18 mouse cellular contexts compared by ENCODE assay signal in genomic region chr8:122116716-122117357, GRCm38 (mm10).
DNase-seq lines count a peak whose midpoint lies in the region; ATAC-seq and TF ChIP-seq lines count a peak whose summit lies in the region.
"Had no signal": no experiment of that assay in that cellular context is flagged by ENCODE, and none has a peak within 500 bp of the region (broad histone marks: within the 10 kb centered on the region; RNA-seq: fewer than 3 reads in every experiment).

No protein-coding gene starts in this region.

- H3K9me3 ChIP-seq in limb, embryonic 13.5 days: no peaks in the 10 kb centered on the region
- no peaks in the 10 kb centered on the region for H3K9me3 ChIP-seq in heart, embryonic 10.5 days

- no peak for TF ChIP-seq CTCF in gastrocnemius, adult 2 months (IDR thresholded peaks at IDR 0.05)

- 91% methylated on average over 7 of the region's 7 CpGs for WGBS in limb, embryonic 13.5 days
- 87% methylated on average over 7 of the region's 7 CpGs for WGBS in heart, embryonic 10.5 days

- H3K36me3 ChIP-seq in limb, embryonic 13.5 days: no peaks in the 10 kb centered on the region
- H3K36me3 ChIP-seq in heart, embryonic 10.5 days: no peaks in the 10 kb centered on the region

- no peak overlapping the region for H3K4me3 ChIP-seq in gastrocnemius, adult 2 months
- no peak overlapping the region for H3K4me3 ChIP-seq in limb, embryonic 13.5 days
- no peak overlapping the region for H3K4me3 ChIP-seq in heart, embryonic 10.5 days

- H3K27ac ChIP-seq in gastrocnemius, adult 2 months: peak overlapping the region; percentile 78
- peak overlapping the region; percentile 67 for H3K27ac ChIP-seq in limb, embryonic 13.5 days
- no peak overlapping the region for H3K27ac ChIP-seq in heart, embryonic 10.5 days
- H3K27ac ChIP-seq: kidney, postnatal 0 days had no signal

- DNase-seq in gastrocnemius, adult 2 months: no peak
- no peak for DNase-seq in gastrocnemius, postnatal 4 days (ENCODE audit: low spot score in 2 of 2)
- peak; percentile 23 for DNase-seq in right cerebral cortex, postnatal 25 days
- DNase-seq in right cerebral cortex, adult 18-20 months: no peak
- DNase-seq in heart, embryonic 10.5 days (ENCODE audit: low spot score): no peak
- DNase-seq in layer of hippocampus, adult 18-20 months (ENCODE audit: low spot score in 2 of 2): no peak
- DNase-seq: adrenal gland, postnatal 10 days; cerebellum, adult 2 months; cerebellum, postnatal 25 days; forebrain, postnatal 0 days; heart, postnatal 4 days had no signal

- no peak overlapping the region for H3K9ac ChIP-seq in limb, embryonic 13.5 days
- H3K9ac ChIP-seq: forebrain, postnatal 0 days had no signal

- intact Hi-C loops in gastrocnemius, adult 2 months (cut with DNase I): loop anchor here (5.0 kb wide), 1 partner anchor 80 kb away; no protein-coding TSS in a partner anchor

- H3K4me1 ChIP-seq in limb, embryonic 13.5 days: peaks cover 26% of the 10 kb centered on the region
- peaks cover 49% of the 10 kb centered on the region for H3K4me1 ChIP-seq in heart, embryonic 10.5 days

- no peak for ATAC-seq in limb, embryonic 13.5 days (ENCODE audit: low FRiP score, low read depth)
- ATAC-seq: activated CD4-positive, CD25-positive, alpha-beta regulatory T cell, adult 4 months; forebrain, postnatal 0 days; hindbrain, embryonic 16.5 days; intestine, postnatal 0 days; lung, postnatal 0 days had no signal

- H3K4me2 ChIP-seq in limb, embryonic 13.5 days (replicated peaks): no peak overlapping the region
- H3K4me2 ChIP-seq: midbrain, embryonic 11.5 days had no signal

- peaks cover 4% of the 10 kb centered on the region; the same call in 1 of the 2 replicates for H3K27me3 ChIP-seq in limb, embryonic 13.5 days
- peaks cover 17% of the 10 kb centered on the region; the same call in 1 of the 2 replicates for H3K27me3 ChIP-seq in heart, embryonic 10.5 days (ENCODE audit: insufficient read depth, poor library complexity, severe bottlenecking)
